ENCODE assay signal across 8 mouse cellular contexts in the genomic region with DNA sequence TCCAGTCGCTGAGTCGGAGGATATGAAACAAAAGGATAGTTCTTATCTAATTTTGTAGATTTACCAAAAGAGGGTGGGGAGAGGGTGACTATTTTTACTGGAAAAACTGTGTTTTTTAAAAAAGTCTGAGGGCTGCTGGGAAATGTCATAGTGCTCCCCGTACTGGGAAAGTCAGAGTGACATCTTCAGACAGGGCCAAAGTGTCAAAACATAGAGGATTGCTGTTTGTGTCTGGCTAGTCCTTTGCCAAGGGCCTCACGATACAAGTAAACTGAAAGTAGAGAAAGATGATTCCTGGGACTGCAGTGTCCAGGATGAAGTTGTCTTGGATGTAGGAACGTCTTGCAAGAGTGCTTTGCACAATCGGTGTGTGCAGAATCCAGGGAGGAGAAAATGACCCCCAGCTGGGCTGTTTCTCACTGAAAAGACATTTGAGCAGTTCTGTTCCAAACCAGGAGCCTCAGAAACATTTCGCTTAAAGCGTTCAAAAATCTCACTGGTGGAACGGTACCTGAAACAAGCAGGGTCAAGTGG. TPM values are rescaled to one million over a fixed set of nuclear protein-coding genes. Genes with fewer than 3 reads are reported as not detected.
DNase-seq lines count a peak whose midpoint lies in the region; ATAC-seq lines count a peak whose summit lies in the region.

No protein-coding gene starts in this region.

- H3K4me3 ChIP-seq in hindbrain, embryonic 10.5 days = peak overlapping the region; percentile 62
- no peak overlapping the region; the same call in 1 of the 2 replicates for H3K4me3 ChIP-seq in hindbrain, embryonic 11.5 days (ENCODE audit: low read depth, low read length)
- peak overlapping the region; percentile 45 for H3K4me3 ChIP-seq in embryonic facial prominence, embryonic 12.5 days
- peak overlapping the region; percentile 73 for H3K4me3 ChIP-seq in intestine, embryonic 16.5 days (ENCODE audit: low read length)

- WGBS in hindbrain, embryonic 10.5 days = 47% methylated on average over 9 of the region's 9 CpGs
- 54% methylated on average over 9 of the region's 9 CpGs for WGBS in hindbrain, embryonic 11.5 days
- WGBS in embryonic facial prominence, embryonic 12.5 days = 50% methylated on average over 9 of the region's 9 CpGs
- 52% methylated on average over 9 of the region's 9 CpGs for WGBS in intestine, embryonic 16.5 days

- H3K4me1 ChIP-seq in hindbrain, embryonic 10.5 days (replicated peaks) = peaks cover 16% of the 10 kb centered on the region
- no peaks in the 10 kb centered on the region for H3K4me1 ChIP-seq in hindbrain, embryonic 11.5 days (replicated peaks; ENCODE audit: control insufficient read depth, insufficient read depth, low read length)
- H3K4me1 ChIP-seq in embryonic facial prominence, embryonic 12.5 days = peaks cover 6% of the 10 kb centered on the region
- H3K4me1 ChIP-seq in intestine, embryonic 16.5 days (ENCODE audit: control insufficient read depth, insufficient read depth, low read length) = peaks cover 10% of the 10 kb centered on the region

- H3K27me3 ChIP-seq in hindbrain, embryonic 10.5 days (ENCODE audit: insufficient read depth, poor library complexity, severe bottlenecking) = peaks cover 57% of the 10 kb centered on the region
- H3K27me3 ChIP-seq in hindbrain, embryonic 11.5 days (ENCODE audit: control insufficient read depth, insufficient read depth, low read length) = peaks cover 25% of the 10 kb centered on the region
- peaks cover 45% of the 10 kb centered on the region for H3K27me3 ChIP-seq in embryonic facial prominence, embryonic 12.5 days
- peaks cover 15% of the 10 kb centered on the region; the same call in 1 of the 2 replicates for H3K27me3 ChIP-seq in intestine, embryonic 16.5 days (replicated peaks; ENCODE audit: control insufficient read depth, insufficient read depth, low read length)

- no peak for DNase-seq in hindbrain, embryonic 10.5 days (ENCODE audit: low spot score)
- DNase-seq in hindbrain, embryonic 11.5 days (ENCODE audit: low spot score) = no peak
- peak; percentile 37 for DNase-seq in A20 (ENCODE audit: low read depth, low spot score)
- DNase-seq in gastrocnemius, postnatal 4 days (ENCODE audit: low spot score in 2 of 2) = no peak
- no peak for DNase-seq in cerebellum, postnatal 25 days
- no peak for DNase-seq in right cerebral cortex, adult 18-20 months

- no peak overlapping the region for H3K27ac ChIP-seq in hindbrain, embryonic 10.5 days
- no peak overlapping the region for H3K27ac ChIP-seq in hindbrain, embryonic 11.5 days (ENCODE audit: low read depth, low read length)
- no peak overlapping the region for H3K27ac ChIP-seq in embryonic facial prominence, embryonic 12.5 days
- H3K27ac ChIP-seq in intestine, embryonic 16.5 days (ENCODE audit: low read length) = no peak overlapping the region

- no peak for ATAC-seq in hindbrain, embryonic 11.5 days (ENCODE audit: low FRiP score)
- no peak for ATAC-seq in embryonic facial prominence, embryonic 12.5 days (ENCODE audit: insufficient number of reproducible peaks, insufficient read depth, low FRiP score, low TSS enrichment)
- ATAC-seq in intestine, embryonic 16.5 days = no peak

- no peak overlapping the region for H3K4me2 ChIP-seq in hindbrain, embryonic 11.5 days (replicated peaks; ENCODE audit: low read depth, low read length)
- H3K4me2 ChIP-seq in embryonic facial prominence, embryonic 12.5 days (replicated peaks) = peak overlapping the region; percentile 55
- H3K4me2 ChIP-seq in intestine, embryonic 16.5 days (ENCODE audit: low read depth, low read length) = peak overlapping the region; percentile 87; the same call in 1 of the 2 replicates

- H3K36me3 ChIP-seq in hindbrain, embryonic 10.5 days = no peaks in the 10 kb centered on the region
- H3K36me3 ChIP-seq in hindbrain, embryonic 11.5 days (ENCODE audit: control insufficient read depth, insufficient read depth, low read length) = no peaks in the 10 kb centered on the region
- no peaks in the 10 kb centered on the region for H3K36me3 ChIP-seq in embryonic facial prominence, embryonic 12.5 days
- H3K36me3 ChIP-seq in intestine, embryonic 16.5 days (ENCODE audit: control insufficient read depth, insufficient read depth, low read length) = no peaks in the 10 kb centered on the region

- no peaks in the 10 kb centered on the region for H3K9me3 ChIP-seq in hindbrain, embryonic 10.5 days
- H3K9me3 ChIP-seq in hindbrain, embryonic 11.5 days (ENCODE audit: control insufficient read depth, low read length) = no peaks in the 10 kb centered on the region
- H3K9me3 ChIP-seq in embryonic facial prominence, embryonic 12.5 days = no peaks in the 10 kb centered on the region
- H3K9me3 ChIP-seq in intestine, embryonic 16.5 days (ENCODE audit: control insufficient read depth, low read length) = no peaks in the 10 kb centered on the region

- no peak overlapping the region for H3K9ac ChIP-seq in hindbrain, embryonic 11.5 days (ENCODE audit: low read depth, low read length)
- H3K9ac ChIP-seq in embryonic facial prominence, embryonic 12.5 days = no peak overlapping the region
- no peak overlapping the region for H3K9ac ChIP-seq in intestine, embryonic 16.5 days (ENCODE audit: low read depth, low read length)

RNA-seq across cellular contexts. Expression of a gene that starts 1.4 kb away (rescaled TPM):
- polyA plus RNA-seq in hindbrain, embryonic 10.5 days (2016; fragmentation: Nextera tagmentation; extraction: Ambion mirVana) = 5.4 and 6.2 TPM in 2 replicates
- 2.8 and 5.4 TPM in 2 replicates for polyA plus RNA-seq in hindbrain, embryonic 11.5 days (2014; fragmentation: Nextera tagmentation; extraction: Ambion mirVana)
- 4.1 and 5.6 TPM in 2 replicates for polyA plus RNA-seq in embryonic facial prominence, embryonic 12.5 days (2016; fragmentation: Nextera tagmentation; extraction: Ambion mirVana)
- 6.8 and 6.9 TPM in 2 replicates for polyA plus RNA-seq in intestine, embryonic 16.5 days (2015; fragmentation: Nextera tagmentation; extraction: Ambion mirVana)
- 1 to 10 TPM; 4.7 to 5.2 TPM for total RNA-seq in gastrocnemius, postnatal 4 days (2021)

RNA-seq across cellular contexts. Expression of a gene that starts 29.1 kb away (rescaled TPM):
- 0.52 and 1.1 TPM in 2 replicates for polyA plus RNA-seq in hindbrain, embryonic 10.5 days (2016; fragmentation: Nextera tagmentation; extraction: Ambion mirVana)
- polyA plus RNA-seq in hindbrain, embryonic 11.5 days (2014; fragmentation: Nextera tagmentation; extraction: Ambion mirVana) = 1.0 and 1.8 TPM in 2 replicates
- 0.65 and 0.71 TPM in 2 replicates for polyA plus RNA-seq in embryonic facial prominence, embryonic 12.5 days (2016; fragmentation: Nextera tagmentation; extraction: Ambion mirVana)
- polyA plus RNA-seq in intestine, embryonic 16.5 days (2015; fragmentation: Nextera tagmentation; extraction: Ambion mirVana) = 0.06 TPM in 2 replicates
- total RNA-seq in gastrocnemius, postnatal 4 days (2021) = under 1 TPM; 0.13 to 0.15 TPM
